Mouse (Mus musculus) heart, embryonic 15.5 days (tissue): ENCODE measurements at regions not wholly inside any gene's neighbourhood (a gene's known extent, or its start where the extent isn't known, plus 50 kb on each side); places are given as distances from the start of the nearest gene placed in this dataset.
"Not testable (repeated sequence)": the region's sequence is repeated elsewhere in the genome, so short reads cannot be mapped to it uniquely, and the experiment has no call there.

ENCODE experiments used
- ATAC-seq: fragments of 200-750 bp; cut with Nextera tagmentation; replicated peaks from 2 replicates; pipeline ENCODE4 v1.8.0; 2017; ENCODE audit warnings: low read depth, moderate TSS enrichment; ENCODE audit not compliant: insufficient number of reproducible peaks, insufficient read depth, low FRiP score
- H3K27ac ChIP-seq: fragments of 300-500 bp; sonication (generic); 2 replicates; pipeline ENCODE4 v1.5.1; 2015; ENCODE audit warnings: mild to moderate bottlenecking, inconsistent platforms
- H3K27me3 ChIP-seq: fragments of 300-500 bp; sonication (generic); 2 replicates; pipeline ENCODE4 v1.6.1; 2015; ENCODE audit warnings: inconsistent platforms
- H3K36me3 ChIP-seq: fragments of 300-500 bp; sonication (generic); 2 replicates; pipeline ENCODE4 v1.6.1; 2015; ENCODE audit warnings: mild to moderate bottlenecking, inconsistent platforms
- H3K4me1 ChIP-seq: fragments of 300-500 bp; sonication (generic); replicated peaks from 2 replicates; pipeline ENCODE4 v1.6.1; 2015; ENCODE audit warnings: inconsistent platforms
- H3K4me2 ChIP-seq: fragments of 300-500 bp; sonication (generic); 2 replicates; pipeline ENCODE4 v1.6.1; 2015; ENCODE audit warnings: inconsistent platforms, mild to moderate bottlenecking, moderate library complexity
- H3K4me3 ChIP-seq: fragments of 300-500 bp; sonication (generic); 2 replicates; pipeline ENCODE4 v1.5.1; 2015; ENCODE audit warnings: mild to moderate bottlenecking, inconsistent platforms
- H3K9ac ChIP-seq: fragments of 300-500 bp; sonication (generic); 2 replicates; pipeline ENCODE4 v1.6.1; 2015; ENCODE audit warnings: mild to moderate bottlenecking, inconsistent platforms
- H3K9me3 ChIP-seq: fragments of 300-500 bp; sonication (generic); replicated peaks from 2 replicates; pipeline ENCODE4 v1.6.1; 2016; ENCODE audit warnings: inconsistent platforms
- WGBS: fragments of 180-500 bp; shearing (Covaris S2); methylation state at CpG from one replicate; pipeline ENCODE4 v1.1.7; 2015; ENCODE audit warnings: mixed read lengths; 5-methylcytosine and 5-hydroxymethylcytosine counted together

- ATAC-seq, result no peak
- WGBS, result 81% methylated on average over 5 of the region's 5 CpGs
- no peaks in the 10 kb centered on the region for H3K4me1 ChIP-seq
- H3K9me3 ChIP-seq, result no peaks in the 10 kb centered on the region
- 0 out of 2 replicates have a peak, but pooled peaks cover 3% of the 10 kb centered on the region for H3K27me3 ChIP-seq
- H3K4me3 ChIP-seq, result no peak overlapping the region
- H3K36me3 ChIP-seq, result no peaks in the 10 kb centered on the region
- H3K4me2 ChIP-seq, result no peak overlapping the region
- no peak overlapping the region for H3K27ac ChIP-seq
- no peak overlapping the region for H3K9ac ChIP-seq
These were observed 452.8 kb upstream of the Jmjd1c start for GRCm38 (mm10) chr10:66643160-66643559.

- H3K9me3 ChIP-seq, result no peaks in the 10 kb centered on the region
- no peaks in the 10 kb centered on the region for H3K36me3 ChIP-seq
- no peak overlapping the region for H3K9ac ChIP-seq
- no peak for ATAC-seq
- 79% methylated on average over 5 of the region's 5 CpGs for WGBS
- no peaks in the 10 kb centered on the region for H3K4me1 ChIP-seq
- H3K4me2 ChIP-seq, result no peak overlapping the region
- no peaks in the 10 kb centered on the region for H3K27me3 ChIP-seq
- H3K27ac ChIP-seq, result no peak overlapping the region
- H3K4me3 ChIP-seq, result no peak overlapping the region
These were observed 438.4 kb upstream of the Jmjd1c start for GRCm38 (mm10) chr10:66657520-66657919.

- Histone ChIP-seq H3K4me1 (no peaks in the 10 kb centered on the region), H3K9me3 (0 out of 2 replicates have a peak, but pooled peaks cover 2% of the 10 kb centered on the region), H3K9ac (no peak overlapping the region), H3K27ac (no peak overlapping the region), H3K4me2 (no peak overlapping the region), H3K27me3 (no peaks in the 10 kb centered on the region), H3K36me3 (no peaks in the 10 kb centered on the region), H3K4me3 (no peak overlapping the region)
- no peak for ATAC-seq
- 66% methylated on average over 6 of the region's 6 CpGs for WGBS
These were observed 412.8 kb upstream of the Jmjd1c start for GRCm38 (mm10) chr10:66683160-66683559.

GRCm38 (mm10) chr10:66689196-66689595 is 406.7 kb upstream of the Jmjd1c start:
- H3K9ac ChIP-seq, ATAC-seq, H3K27me3 ChIP-seq, H3K4me3 ChIP-seq, H3K9me3 ChIP-seq, H3K4me1 ChIP-seq, H3K27ac ChIP-seq, H3K36me3 ChIP-seq, H3K4me2 ChIP-seq: not testable (repeated sequence)
- 22% methylated on average over 2 of the region's 2 CpGs for WGBS

- Histone ChIP-seq H3K9me3 (no peaks in the 10 kb centered on the region), H3K36me3 (no peaks in the 10 kb centered on the region)
- 82% methylated on average over 11 of the region's 11 CpGs for WGBS
These were observed 401.2 kb upstream of the Jmjd1c start for GRCm38 (mm10) chr10:66694549-66695285.

GRCm38 (mm10) chr10:66714926-66715325 is 381.0 kb upstream of the Jmjd1c start:
- not testable (repeated sequence) for H3K9ac ChIP-seq, H3K36me3 ChIP-seq, H3K27me3 ChIP-seq, H3K4me2 ChIP-seq, H3K4me3 ChIP-seq, H3K9me3 ChIP-seq, H3K4me1 ChIP-seq, H3K27ac ChIP-seq, ATAC-seq
- WGBS, result 84% methylated on average over 9 of the region's 9 CpGs

More at GRCm38 (mm10) chr10:66694549-66695285, 401.2 kb upstream of the Jmjd1c start:
- Histone ChIP-seq H3K4me2 (no peak overlapping the region), H3K4me3 (no peak overlapping the region), H3K27ac (no peak overlapping the region), H3K4me1 (no peaks in the 10 kb centered on the region), H3K27me3 (no peaks in the 10 kb centered on the region), H3K9ac (no peak overlapping the region)
- ATAC-seq, result no peak

- no peaks in the 10 kb centered on the region for H3K36me3 ChIP-seq
- no peak overlapping the region for H3K4me3 ChIP-seq
- H3K9ac ChIP-seq, result no peak overlapping the region
- no peaks in the 10 kb centered on the region; the same call in 1 of the 2 replicates for H3K9me3 ChIP-seq
- no peaks in the 10 kb centered on the region for H3K4me1 ChIP-seq
- no peak for ATAC-seq
- no peak overlapping the region for H3K4me2 ChIP-seq
- no peaks in the 10 kb centered on the region for H3K27me3 ChIP-seq
- H3K27ac ChIP-seq, result no peak overlapping the region
- WGBS, result 62% methylated on average over 7 of the region's 7 CpGs
These were observed 378.0 kb upstream of the Jmjd1c start for GRCm38 (mm10) chr10:66717909-66718308.

GRCm38 (mm10) chr10:66719796-66720195 is 376.1 kb upstream of the Jmjd1c start:
- Histone ChIP-seq H3K27ac (no peak overlapping the region), H3K4me2 (no peak overlapping the region), H3K9me3 (no peaks in the 10 kb centered on the region; the same call in 1 of the 2 replicates), H3K9ac (no peak overlapping the region), H3K36me3 (no peaks in the 10 kb centered on the region), H3K4me3 (no peak overlapping the region), H3K27me3 (no peaks in the 10 kb centered on the region), H3K4me1 (no peaks in the 10 kb centered on the region)
- ATAC-seq, result no peak
- 87% methylated on average over 11 of the region's 11 CpGs for WGBS

- H3K36me3 ChIP-seq, result no peaks in the 10 kb centered on the region
- no peaks in the 10 kb centered on the region for H3K9me3 ChIP-seq
- 82% methylated on average over 5 of the region's 5 CpGs for WGBS
- H3K4me3 ChIP-seq, result no peak overlapping the region
- no peak for ATAC-seq
- H3K4me1 ChIP-seq, result no peaks in the 10 kb centered on the region
- H3K27me3 ChIP-seq, result no peaks in the 10 kb centered on the region
- H3K9ac ChIP-seq, result no peak overlapping the region
- no peak overlapping the region for H3K4me2 ChIP-seq
- no peak overlapping the region for H3K27ac ChIP-seq
These were observed 362.3 kb upstream of the Jmjd1c start for GRCm38 (mm10) chr10:66733631-66734030.

GRCm38 (mm10) chr10:66734853-66735252 is 361.1 kb upstream of the Jmjd1c start:
- no peak for ATAC-seq
- no peak overlapping the region for H3K4me2 ChIP-seq
- no peaks in the 10 kb centered on the region for H3K9me3 ChIP-seq
- no peaks in the 10 kb centered on the region for H3K27me3 ChIP-seq
- WGBS, result 58% methylated on average over 5 of the region's 5 CpGs
- H3K4me3 ChIP-seq, result no peak overlapping the region
- H3K9ac ChIP-seq, result no peak overlapping the region
- no peaks in the 10 kb centered on the region for H3K36me3 ChIP-seq
- H3K27ac ChIP-seq, result no peak overlapping the region
- H3K4me1 ChIP-seq, result no peaks in the 10 kb centered on the region

GRCm38 (mm10) chr10:66739017-66739416 is 356.9 kb upstream of the Jmjd1c start:
- Histone ChIP-seq H3K4me2 (no peak overlapping the region), H3K27ac (no peak overlapping the region), H3K36me3 (no peaks in the 10 kb centered on the region), H3K27me3 (no peaks in the 10 kb centered on the region), H3K4me1 (no peaks in the 10 kb centered on the region), H3K4me3 (no peak overlapping the region), H3K9me3 (no peaks in the 10 kb centered on the region), H3K9ac (no peak overlapping the region)
- 69% methylated on average over 6 of the region's 7 CpGs for WGBS
- ATAC-seq, result no peak

GRCm38 (mm10) chr10:66741819-66742218 is 354.1 kb upstream of the Jmjd1c start:
- Histone ChIP-seq H3K4me2 (no peak overlapping the region), H3K27me3 (no peaks in the 10 kb centered on the region), H3K9me3 (no peaks in the 10 kb centered on the region), H3K9ac (no peak overlapping the region), H3K4me1 (no peaks in the 10 kb centered on the region), H3K27ac (no peak overlapping the region), H3K4me3 (no peak overlapping the region), H3K36me3 (no peaks in the 10 kb centered on the region)
- WGBS, result 59% methylated on average over 3 of the region's 3 CpGs
- no peak for ATAC-seq
